In genomic region chr19:7142207-7142915, GRCm38 (mm10) we compare ENCODE assay signal across 14 mouse cellular contexts. TPM values are rescaled to one million over a fixed set of nuclear protein-coding genes. Genes with fewer than 3 reads are reported as not detected.
DNase-seq lines count a peak whose midpoint lies in the region; ATAC-seq and TF ChIP-seq lines count a peak whose summit lies in the region.
"Had no signal": no experiment of that assay in that cellular context is flagged by ENCODE, and none has a peak within 500 bp of the region (broad histone marks: within the 10 kb centered on the region; RNA-seq: fewer than 3 reads in every experiment).

No protein-coding gene starts in this region.

- peaks cover 38% of the 10 kb centered on the region for H3K4me1 ChIP-seq in heart, embryonic 16.5 days (ENCODE audit: control insufficient read depth, insufficient read depth, low read length)
- H3K4me1 ChIP-seq in midbrain, embryonic 10.5 days = peaks cover 80% of the 10 kb centered on the region
- peaks cover 17% of the 10 kb centered on the region for H3K4me1 ChIP-seq in midbrain, postnatal 0 days (ENCODE audit: insufficient read depth, low read length)
- H3K4me1 ChIP-seq in forebrain, postnatal 0 days (ENCODE audit: insufficient read depth) = peaks cover 36% of the 10 kb centered on the region
- peaks cover 19% of the 10 kb centered on the region for H3K4me1 ChIP-seq in stomach, embryonic 15.5 days
- H3K4me1 ChIP-seq in liver, postnatal 0 days (ENCODE audit: insufficient read depth) = peaks cover 11% of the 10 kb centered on the region

- no peak for ATAC-seq in heart, embryonic 16.5 days (replicated peaks; ENCODE audit: extremely low read depth, insufficient read depth, low FRiP score)
- no peak for ATAC-seq in midbrain, postnatal 0 days (ENCODE audit: low FRiP score)
- ATAC-seq in forebrain, postnatal 0 days = peak; percentile 5; the same call in 1 of the 2 replicates
- ATAC-seq in stomach, embryonic 15.5 days (ENCODE audit: insufficient read depth, low FRiP score, low read depth) = peak; percentile 14; the same call in 1 of the 2 replicates
- no peak for ATAC-seq in liver, postnatal 0 days

- no peak overlapping the region for H3K4me2 ChIP-seq in heart, embryonic 16.5 days (ENCODE audit: low read depth, low read length)
- no peak overlapping the region for H3K4me2 ChIP-seq in midbrain, postnatal 0 days (ENCODE audit: low read depth, low read length, poor library complexity, severe bottlenecking)
- no peak overlapping the region for H3K4me2 ChIP-seq in forebrain, postnatal 0 days (ENCODE audit: low read depth)
- H3K4me2 ChIP-seq in stomach, embryonic 15.5 days = no peak overlapping the region
- no peak overlapping the region for H3K4me2 ChIP-seq in liver, postnatal 0 days (ENCODE audit: low read depth, low read length)

- H3K27ac ChIP-seq in heart, embryonic 16.5 days (ENCODE audit: low read length) = peak overlapping the region; percentile 9; the same call in 1 of the 2 replicates
- peak overlapping the region; percentile 74; the same call in 1 of the 2 replicates for H3K27ac ChIP-seq in midbrain, embryonic 10.5 days (replicated peaks)
- no peak overlapping the region for H3K27ac ChIP-seq in midbrain, postnatal 0 days (ENCODE audit: low read depth, low read length)
- no peak overlapping the region for H3K27ac ChIP-seq in forebrain, postnatal 0 days (ENCODE audit: low read depth, low read length)
- H3K27ac ChIP-seq in stomach, embryonic 15.5 days = no peak overlapping the region
- H3K27ac ChIP-seq in liver, postnatal 0 days (ENCODE audit: low read depth) = no peak overlapping the region
- H3K27ac ChIP-seq: liver, embryonic 14.5 days had no signal

- no peak overlapping the region for H3K4me3 ChIP-seq in heart, embryonic 16.5 days (ENCODE audit: low read length)
- H3K4me3 ChIP-seq in midbrain, embryonic 10.5 days = no peak overlapping the region
- no peak overlapping the region for H3K4me3 ChIP-seq in midbrain, postnatal 0 days (ENCODE audit: low read depth, low read length)
- no peak overlapping the region for H3K4me3 ChIP-seq in forebrain, postnatal 0 days (ENCODE audit: low read depth, low read length)
- no peak overlapping the region for H3K4me3 ChIP-seq in stomach, embryonic 15.5 days (replicated peaks)
- no peak overlapping the region for H3K4me3 ChIP-seq in liver, postnatal 0 days (ENCODE audit: low read depth, low read length)
- H3K4me3 ChIP-seq: heart, embryonic 10.5 days had no signal

- H3K27me3 ChIP-seq in heart, embryonic 16.5 days (ENCODE audit: control insufficient read depth, insufficient read depth, low read length) = peaks cover 5% of the 10 kb centered on the region; the same call in 1 of the 2 replicates
- peaks cover 95% of the 10 kb centered on the region for H3K27me3 ChIP-seq in midbrain, embryonic 10.5 days (ENCODE audit: low read depth, poor library complexity, severe bottlenecking)
- H3K27me3 ChIP-seq in midbrain, postnatal 0 days (ENCODE audit: insufficient read depth, low read length) = no peaks in the 10 kb centered on the region
- no peaks in the 10 kb centered on the region for H3K27me3 ChIP-seq in forebrain, postnatal 0 days (ENCODE audit: insufficient read depth, low read length)
- 0 out of 2 replicates have a peak, but pooled peaks cover 3% of the 10 kb centered on the region for H3K27me3 ChIP-seq in stomach, embryonic 15.5 days (replicated peaks)
- H3K27me3 ChIP-seq in liver, postnatal 0 days (ENCODE audit: insufficient read depth, low read length) = peaks cover 10% of the 10 kb centered on the region

- DNase-seq in heart, adult 8-10 months (ENCODE audit: low spot score) = no peak
- DNase-seq in midbrain, embryonic 10.5 days (ENCODE audit: low spot score) = no peak
- DNase-seq in midbrain, postnatal 0 days (ENCODE audit: low spot score) = no peak
- no peak for DNase-seq in forebrain, postnatal 0 days
- no peak for DNase-seq in liver, postnatal 0 days
- no peak for DNase-seq in liver
- DNase-seq: embryo, embryonic 11 days; kidney, postnatal 25 days; thymus, postnatal 14 days had no signal

- 32% methylated on average over 5 of the region's 5 CpGs for WGBS in heart, embryonic 16.5 days
- 65% methylated on average over 5 of the region's 5 CpGs for WGBS in midbrain, embryonic 10.5 days
- WGBS in midbrain, postnatal 0 days = 46% methylated on average over 5 of the region's 5 CpGs
- 40% methylated on average over 5 of the region's 5 CpGs for WGBS in forebrain, postnatal 0 days
- 36% methylated on average over 5 of the region's 5 CpGs for WGBS in stomach, embryonic 15.5 days
- 58% methylated on average over 5 of the region's 5 CpGs for WGBS in liver, postnatal 0 days (ENCODE audit: insufficient replicate concordance)

- no peak for TF ChIP-seq EP300 in liver, postnatal 0 days (IDR thresholded peaks at IDR 0.05; ENCODE audit: low read depth)

- no peaks in the 10 kb centered on the region for H3K36me3 ChIP-seq in heart, embryonic 16.5 days (ENCODE audit: control insufficient read depth, insufficient read depth)
- no peaks in the 10 kb centered on the region for H3K36me3 ChIP-seq in midbrain, embryonic 10.5 days
- no peaks in the 10 kb centered on the region for H3K36me3 ChIP-seq in midbrain, postnatal 0 days (ENCODE audit: insufficient read depth, low read length)
- H3K36me3 ChIP-seq in forebrain, postnatal 0 days (ENCODE audit: insufficient read depth) = no peaks in the 10 kb centered on the region
- H3K36me3 ChIP-seq in stomach, embryonic 15.5 days = no peaks in the 10 kb centered on the region
- H3K36me3 ChIP-seq in liver, postnatal 0 days (replicated peaks; ENCODE audit: insufficient read depth, low read length) = no peaks in the 10 kb centered on the region
- H3K36me3 ChIP-seq: heart, embryonic 10.5 days had no signal

- H3K9ac ChIP-seq in heart, embryonic 16.5 days (ENCODE audit: low read length) = no peak overlapping the region
- no peak overlapping the region for H3K9ac ChIP-seq in midbrain, postnatal 0 days (replicated peaks; ENCODE audit: low read length, poor library complexity, severe bottlenecking)
- H3K9ac ChIP-seq in forebrain, postnatal 0 days = no peak overlapping the region
- H3K9ac ChIP-seq in stomach, embryonic 15.5 days = no peak overlapping the region
- H3K9ac ChIP-seq in liver, postnatal 0 days (replicated peaks) = no peak overlapping the region
- H3K9ac ChIP-seq: liver, embryonic 14.5 days had no signal

- H3K9me3 ChIP-seq in heart, embryonic 16.5 days (replicated peaks; ENCODE audit: control insufficient read depth, low read length) = no peaks in the 10 kb centered on the region
- H3K9me3 ChIP-seq in midbrain, embryonic 10.5 days (replicated peaks) = no peaks in the 10 kb centered on the region
- H3K9me3 ChIP-seq in midbrain, postnatal 0 days (ENCODE audit: low read length) = no peaks in the 10 kb centered on the region
- H3K9me3 ChIP-seq in forebrain, postnatal 0 days (ENCODE audit: low read length) = no peaks in the 10 kb centered on the region
- H3K9me3 ChIP-seq in stomach, embryonic 15.5 days = no peaks in the 10 kb centered on the region
- no peaks in the 10 kb centered on the region for H3K9me3 ChIP-seq in liver, postnatal 0 days (ENCODE audit: low read length)
- H3K9me3 ChIP-seq: heart, embryonic 10.5 days had no signal

- no peak for TF ChIP-seq CTCF in midbrain, postnatal 0 days (IDR thresholded peaks at IDR 0.05)
- no peak for TF ChIP-seq CTCF in forebrain, postnatal 0 days (IDR thresholded peaks at IDR 0.05; ENCODE audit: low read depth)
- TF ChIP-seq CTCF in liver, postnatal 0 days (IDR thresholded peaks at IDR 0.05; ENCODE audit: low read depth) = no peak

RNA-seq across cellular contexts. Expression of gene Flrt1, which starts 36.8 kb away (rescaled TPM):
- 1.6 and 1.9 TPM in 2 replicates for polyA plus RNA-seq in heart, embryonic 16.5 days (2015; fragmentation: Nextera tagmentation; extraction: Ambion mirVana)
- total RNA-seq in heart, adult 8-10 months (2022) = 1 to 10 TPM in 3 of 4 experiments, under 1 TPM in 1; 0.92 to 2.0 (median 1.4) TPM
- 6.0 and 7.5 TPM in 2 replicates for polyA plus RNA-seq in midbrain, embryonic 10.5 days (2016; fragmentation: Nextera tagmentation; extraction: Ambion mirVana)
- total RNA-seq in midbrain, postnatal 0 days (2014; rRNA removed) = 9.9 and 11.4 TPM in 2 replicates
- 9.8 and 11.9 TPM in 2 replicates for polyA plus RNA-seq in midbrain, postnatal 0 days (2015; fragmentation: Nextera tagmentation; extraction: Ambion mirVana)
- 8.1 and 8.8 TPM in 2 replicates for total RNA-seq in forebrain, postnatal 0 days (2014; rRNA removed)
- polyA plus RNA-seq in forebrain, postnatal 0 days (2015; fragmentation: Nextera tagmentation; extraction: Ambion mirVana) = 6.7 and 11.3 TPM in 2 replicates
- polyA plus RNA-seq in stomach, embryonic 15.5 days (2015; fragmentation: Nextera tagmentation; extraction: Ambion mirVana) = 3.5 and 4.2 TPM in 2 replicates
- 0.12 and 0.21 TPM in 2 replicates for polyA plus RNA-seq in liver, postnatal 0 days (2015; fragmentation: Nextera tagmentation; extraction: Ambion mirVana)
- total RNA-seq: megakaryocyte, adult 5-6 weeks had no signal

Comparison
In these comparisons a context has a peak if more than half of its experiments do, and no peak if none do; other contexts are left out.
1. H3K27ac ChIP-seq: peak in heart, embryonic 16.5 days (single experiment) and midbrain, embryonic 10.5 days (single experiment); none in midbrain, postnatal 0 days (single experiment), forebrain, postnatal 0 days (single experiment), stomach, embryonic 15.5 days (single experiment) and liver, postnatal 0 days (single experiment).
2. ATAC-seq: peak in forebrain, postnatal 0 days (single experiment) and stomach, embryonic 15.5 days (single experiment); none in heart, embryonic 16.5 days (single experiment), midbrain, postnatal 0 days (single experiment) and liver, postnatal 0 days (single experiment).